Mouse (Mus musculus): ENCODE data around the gene Pde3b. TPM values are rescaled to one million over a fixed set of nuclear protein-coding genes. Genes with fewer than 3 reads are reported as not detected.

Gene Pde3b
- polyA plus RNA-seq, 1 experiment from 2014 or later: 1.7 TPM

DNA sequence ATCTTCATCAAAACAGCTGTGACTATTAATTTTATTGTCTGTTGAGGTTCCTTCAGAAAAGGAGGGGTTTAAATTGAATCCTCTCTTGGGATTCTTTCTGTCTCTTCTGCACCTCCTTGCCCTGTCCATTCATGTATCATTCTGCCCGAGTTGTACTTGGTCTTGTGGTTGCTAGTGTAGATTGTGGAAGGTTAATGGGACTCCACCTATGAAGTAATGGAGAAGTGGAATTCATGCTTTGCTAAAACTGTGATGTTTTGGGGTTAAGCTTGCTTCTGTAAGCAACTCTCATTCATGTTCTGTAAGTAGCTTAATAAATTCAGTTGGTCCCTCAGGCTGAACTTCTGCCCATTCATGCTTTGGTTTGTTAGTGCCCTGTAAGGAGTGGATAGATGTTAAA is 59.8 kb downstream of the Pde3b start:
- ATAC-seq: no peak
- WGBS: 82% methylated on average over 1 of the region's 1 CpGs

DNA sequence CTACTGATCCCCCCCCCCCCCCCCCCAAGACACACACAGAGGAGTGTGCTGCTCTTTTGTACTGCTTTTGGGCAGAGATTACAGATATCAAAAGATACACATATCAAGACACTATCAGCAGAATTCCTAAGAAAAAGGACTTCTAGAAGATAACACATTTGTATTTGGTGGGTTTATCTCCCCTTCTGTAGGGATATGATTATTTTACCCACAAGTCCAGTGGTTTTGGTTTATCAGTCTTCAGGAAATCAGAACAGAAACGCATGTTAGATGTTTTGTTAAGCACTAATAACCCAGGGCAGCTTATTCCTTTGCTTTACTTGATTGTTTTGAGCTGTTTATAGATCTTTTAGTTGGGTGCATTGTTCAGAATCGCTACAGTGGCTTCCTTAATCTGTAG is 62.8 kb downstream of the Pde3b start:
- H3K27me3 ChIP-seq (replicated peaks; ENCODE audit: control insufficient read depth, insufficient read depth, low read length): no peaks in the 10 kb centered on the region
- H3K36me3 ChIP-seq (ENCODE audit: control insufficient read depth, insufficient read depth): no peaks in the 10 kb centered on the region
- no peak overlapping the region for H3K9ac ChIP-seq (ENCODE audit: low read depth, low read length)
- H3K27ac ChIP-seq (ENCODE audit: low read depth, low read length): no peak overlapping the region
- H3K9me3 ChIP-seq (ENCODE audit: control insufficient read depth): no peaks in the 10 kb centered on the region
- no peak overlapping the region for H3K4me3 ChIP-seq (ENCODE audit: low read depth, low read length)
- no peak for ATAC-seq
- TF ChIP-seq CTCF (IDR thresholded peaks at IDR 0.05; ENCODE audit: low read depth): no peak
- no peaks in the 10 kb centered on the region for H3K4me1 ChIP-seq (replicated peaks; ENCODE audit: control insufficient read depth, insufficient read depth, low read length)
- no peak overlapping the region for H3K4me2 ChIP-seq (replicated peaks; ENCODE audit: low read depth)
- 72% methylated on average over 2 of the region's 2 CpGs for WGBS

More for the DNA sequence above, 59.8 kb downstream of the Pde3b start:
- no peaks in the 10 kb centered on the region for H3K36me3 ChIP-seq (ENCODE audit: control insufficient read depth, insufficient read depth)
- H3K27ac ChIP-seq (ENCODE audit: low read depth, low read length): no peak overlapping the region
- no peak overlapping the region for H3K4me3 ChIP-seq (ENCODE audit: low read depth, low read length)
- no peaks in the 10 kb centered on the region for H3K9me3 ChIP-seq (ENCODE audit: control insufficient read depth)
- no peak overlapping the region for H3K9ac ChIP-seq (ENCODE audit: low read depth, low read length)
- H3K4me1 ChIP-seq (replicated peaks; ENCODE audit: control insufficient read depth, insufficient read depth, low read length): no peaks in the 10 kb centered on the region
- no peak for TF ChIP-seq CTCF (IDR thresholded peaks at IDR 0.05; ENCODE audit: low read depth)
- H3K4me2 ChIP-seq (replicated peaks; ENCODE audit: low read depth): no peak overlapping the region
- no peaks in the 10 kb centered on the region for H3K27me3 ChIP-seq (replicated peaks; ENCODE audit: control insufficient read depth, insufficient read depth, low read length)

DNA sequence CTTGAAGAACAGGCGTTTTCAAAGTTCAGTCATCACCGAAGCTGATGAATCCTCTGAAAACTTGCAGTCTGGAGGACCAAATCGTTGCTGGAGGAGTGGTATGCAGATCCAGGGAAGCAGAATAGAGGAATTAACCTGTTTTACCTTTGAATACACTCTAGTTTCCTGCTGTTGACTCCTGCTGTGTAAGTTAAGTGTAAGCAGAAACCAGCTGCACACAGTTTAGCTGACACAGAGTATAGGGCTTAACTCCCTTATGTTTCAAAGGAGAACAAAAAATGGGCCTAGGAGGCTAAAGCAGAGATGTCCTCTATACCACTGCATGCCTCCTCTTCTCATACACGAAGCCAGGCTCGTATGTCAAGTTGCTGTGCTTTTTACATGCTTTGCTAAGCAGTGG is 63.8 kb downstream of the Pde3b start:
- no peak overlapping the region for H3K9ac ChIP-seq (ENCODE audit: low read depth, low read length)
- no peaks in the 10 kb centered on the region for H3K27me3 ChIP-seq (replicated peaks; ENCODE audit: control insufficient read depth, insufficient read depth, low read length)
- WGBS: 71% methylated on average over 5 of the region's 5 CpGs
- H3K36me3 ChIP-seq (ENCODE audit: control insufficient read depth, insufficient read depth): no peaks in the 10 kb centered on the region
- TF ChIP-seq CTCF (IDR thresholded peaks at IDR 0.05; ENCODE audit: low read depth): no peak
- ATAC-seq: no peak
- H3K27ac ChIP-seq (ENCODE audit: low read depth, low read length): no peak overlapping the region
- H3K9me3 ChIP-seq (ENCODE audit: control insufficient read depth): no peaks in the 10 kb centered on the region
- H3K4me1 ChIP-seq (replicated peaks; ENCODE audit: control insufficient read depth, insufficient read depth, low read length): no peaks in the 10 kb centered on the region
- H3K4me3 ChIP-seq (ENCODE audit: low read depth, low read length): no peak overlapping the region
- no peak overlapping the region for H3K4me2 ChIP-seq (replicated peaks; ENCODE audit: low read depth)

DNA sequence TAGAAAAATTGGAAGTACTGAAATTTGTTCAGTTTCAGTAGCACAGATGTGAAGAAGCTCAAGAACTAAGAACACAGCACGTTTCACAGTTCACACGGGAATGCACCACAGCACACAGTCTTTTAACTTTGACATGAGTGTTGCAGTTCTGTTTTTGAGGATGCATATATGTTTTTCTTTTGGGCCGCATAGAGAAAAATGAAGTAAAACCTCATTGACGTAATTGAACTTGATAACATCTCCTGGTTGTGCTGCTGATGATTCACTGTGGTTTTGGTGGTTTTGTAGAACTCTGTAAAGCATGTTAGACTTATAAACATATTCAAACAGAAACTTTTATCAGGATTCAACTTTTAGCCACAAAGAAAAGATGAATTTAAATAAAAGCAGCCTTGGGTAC is 64.7 kb downstream of the Pde3b start:
- no peak overlapping the region for H3K4me2 ChIP-seq (replicated peaks; ENCODE audit: low read depth)
- H3K4me1 ChIP-seq (replicated peaks; ENCODE audit: control insufficient read depth, insufficient read depth, low read length): no peaks in the 10 kb centered on the region
- 81% methylated on average over 4 of the region's 4 CpGs for WGBS
- H3K27me3 ChIP-seq (replicated peaks; ENCODE audit: control insufficient read depth, insufficient read depth, low read length): no peaks in the 10 kb centered on the region
- no peak overlapping the region for H3K4me3 ChIP-seq (ENCODE audit: low read depth, low read length)
- H3K36me3 ChIP-seq (ENCODE audit: control insufficient read depth, insufficient read depth): no peaks in the 10 kb centered on the region
- H3K27ac ChIP-seq (ENCODE audit: low read depth, low read length): no peak overlapping the region
- no peak for TF ChIP-seq CTCF (IDR thresholded peaks at IDR 0.05; ENCODE audit: low read depth)
- no peak for ATAC-seq
- H3K9ac ChIP-seq (ENCODE audit: low read depth, low read length): no peak overlapping the region
- no peaks in the 10 kb centered on the region for H3K9me3 ChIP-seq (ENCODE audit: control insufficient read depth)

DNA sequence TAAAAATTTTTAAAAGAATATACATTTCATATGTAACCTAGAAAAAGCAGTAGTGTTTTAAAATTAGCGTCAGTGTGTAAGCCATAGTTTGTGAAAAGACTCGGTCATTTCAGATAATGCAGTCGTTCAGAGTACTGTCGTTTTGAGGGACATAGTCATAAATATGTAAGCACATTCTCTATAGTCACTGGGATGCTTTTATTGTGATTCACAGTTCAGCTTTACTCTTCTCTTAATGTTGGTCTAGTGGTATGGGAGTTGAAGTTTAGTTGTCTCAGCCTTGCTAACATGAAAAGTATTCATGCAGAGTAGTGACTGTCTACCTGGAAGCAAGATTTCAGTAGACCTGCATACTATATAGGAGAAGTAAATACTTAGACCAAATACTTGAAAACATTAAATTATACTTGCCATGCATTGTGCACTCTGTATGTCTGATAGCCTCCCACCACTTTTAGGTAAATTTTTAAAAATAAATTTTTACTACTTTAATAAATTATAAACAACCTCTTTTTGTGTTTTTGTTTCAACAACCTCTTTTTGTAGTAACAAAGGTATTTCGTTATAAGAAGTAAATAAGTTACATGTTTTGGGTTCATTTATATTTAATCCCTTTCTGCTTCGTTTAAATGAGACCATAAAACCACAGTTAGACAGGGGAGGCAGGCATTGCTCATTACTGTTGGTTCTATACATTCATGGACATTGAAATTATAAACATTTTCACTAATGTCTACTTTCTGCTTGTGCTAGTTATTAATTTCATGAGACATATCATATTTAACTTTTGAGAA is 65.3 kb downstream of the Pde3b start:
- Histone ChIP-seq H3K27me3 (replicated peaks; ENCODE audit: control insufficient read depth, insufficient read depth, low read length) (no peaks in the 10 kb centered on the region), H3K4me2 (replicated peaks; ENCODE audit: low read depth) (no peak overlapping the region), H3K9me3 (ENCODE audit: control insufficient read depth) (no peaks in the 10 kb centered on the region), H3K4me3 (ENCODE audit: low read depth, low read length) (no peak overlapping the region), H3K4me1 (replicated peaks; ENCODE audit: control insufficient read depth, insufficient read depth, low read length) (no peaks in the 10 kb centered on the region), H3K36me3 (ENCODE audit: control insufficient read depth, insufficient read depth) (no peaks in the 10 kb centered on the region), H3K27ac (ENCODE audit: low read depth, low read length) (no peak overlapping the region), H3K9ac (ENCODE audit: low read depth, low read length) (no peak overlapping the region)
- no peak for ATAC-seq
- TF ChIP-seq CTCF (IDR thresholded peaks at IDR 0.05; ENCODE audit: low read depth): no peak
- WGBS: 65% methylated on average over 6 of the region's 6 CpGs

DNA sequence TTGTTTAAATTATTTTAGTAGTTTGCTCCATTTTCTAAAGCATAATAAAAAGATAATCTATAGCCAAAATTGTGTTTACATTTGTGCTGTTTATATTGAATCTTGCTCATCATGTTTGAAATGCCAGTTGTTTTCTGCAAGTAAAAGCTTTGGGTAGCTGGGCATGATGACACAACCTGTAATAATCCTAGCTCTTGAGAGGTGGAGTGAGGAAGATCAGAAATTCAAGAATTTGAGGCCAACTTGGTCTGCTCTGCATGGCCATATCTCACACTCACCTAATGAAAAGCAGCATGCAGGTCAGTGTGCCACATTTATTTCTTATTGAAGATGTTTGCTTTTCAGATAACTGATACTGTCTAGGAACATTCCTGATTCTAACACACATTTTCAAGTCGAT is 65.9 kb downstream of the Pde3b start:
- TF ChIP-seq CTCF (IDR thresholded peaks at IDR 0.05; ENCODE audit: low read depth): no peak
- H3K9me3 ChIP-seq (ENCODE audit: control insufficient read depth): no peaks in the 10 kb centered on the region
- H3K27ac ChIP-seq (ENCODE audit: low read depth, low read length): no peak overlapping the region
- H3K4me3 ChIP-seq (ENCODE audit: low read depth, low read length): no peak overlapping the region
- 50% methylated on average over 1 of the region's 1 CpGs for WGBS
- H3K27me3 ChIP-seq (replicated peaks; ENCODE audit: control insufficient read depth, insufficient read depth, low read length): no peaks in the 10 kb centered on the region
- ATAC-seq: no peak
- no peak overlapping the region for H3K4me2 ChIP-seq (replicated peaks; ENCODE audit: low read depth)
- H3K9ac ChIP-seq (ENCODE audit: low read depth, low read length): no peak overlapping the region
- no peaks in the 10 kb centered on the region for H3K4me1 ChIP-seq (replicated peaks; ENCODE audit: control insufficient read depth, insufficient read depth, low read length)
- H3K36me3 ChIP-seq (ENCODE audit: control insufficient read depth, insufficient read depth): no peaks in the 10 kb centered on the region
